Mouse (Mus musculus) MEL (cell line): ENCODE results near the gene Atxn7l3. TPM values are rescaled to one million over a fixed set of nuclear protein-coding genes. Genes with fewer than 3 reads are reported as not detected.
A peak's percentile ranks its signal among the peaks of the same experiment; 100 is the strongest.

ENCODE experiments used
- DNase-seq: peaks from one replicate; pipeline ENCODE4 v3.0.0; 2011; ENCODE audit warnings: low read depth, low spot score
- H3K27ac ChIP-seq: 2 replicates; pipeline ENCODE4 v1.5.1; 2012; ENCODE audit warnings: low read depth, mild to moderate bottlenecking, control low read depth, low read length, moderate library complexity; ENCODE audit not compliant: control insufficient read depth
- H3K27me3 ChIP-seq, 2 experiments: fragments of 150-350 bp in 1 of 2; sonication (generic) in 1 of 2; 2 replicates each; pipeline ENCODE4 v1.6.1; 2012; ENCODE audit warnings: low read length in 2 of 2, mild to moderate bottlenecking in 2 of 2, improper control_type of control experiment in 1 of 2, moderate library complexity in 1 of 2; ENCODE audit not compliant: insufficient read depth in 2 of 2, control insufficient read depth in 1 of 2
- H3K36me3 ChIP-seq, 2 experiments: 2 replicates each; pipeline ENCODE4 v1.6.1; 2012 to 2014; ENCODE audit warnings: low read length in 2 of 2, improper control_type of control experiment in 1 of 2, inconsistent platforms in 1 of 2, mild to moderate bottlenecking in 1 of 2; ENCODE audit not compliant: insufficient read depth in 2 of 2, control insufficient read depth in 1 of 2
- H3K4me1 ChIP-seq, 2 experiments: fragments of 150-350 bp in 1 of 2; sonication (generic) in 1 of 2; 2 replicates each; pipeline ENCODE4 v1.6.1; 2012; ENCODE audit warnings: low read length in 2 of 2, improper control_type of control experiment in 1 of 2, mild to moderate bottlenecking in 1 of 2; ENCODE audit not compliant: insufficient read depth in 2 of 2, control insufficient read depth in 1 of 2
- H3K4me3 ChIP-seq, 2 experiments: fragments of 150-350 bp in 1 of 2; sonication (generic) in 1 of 2; 2 replicates each; pipeline ENCODE4 v1.5.1; 2012; ENCODE audit warnings: low read depth in 2 of 2, low read length in 2 of 2, mild to moderate bottlenecking in 2 of 2, moderate library complexity in 2 of 2, control low read depth in 1 of 2, improper control_type of control experiment in 1 of 2; ENCODE audit not compliant: control insufficient read depth in 1 of 2, insufficient read depth in 1 of 2
- H3K79me2 ChIP-seq: 2 replicates; pipeline ENCODE4 v1.6.1; 2012; ENCODE audit warnings: mild to moderate bottlenecking, low read length, moderate library complexity; ENCODE audit not compliant: control insufficient read depth, poor library complexity, insufficient read depth
- H3K9ac ChIP-seq: 2 replicates; pipeline ENCODE4 v1.6.1; 2012; ENCODE audit warnings: low read depth, mild to moderate bottlenecking, control low read depth, low read length, moderate library complexity; ENCODE audit not compliant: control insufficient read depth, poor library complexity, severe bottlenecking
- H3K9me3 ChIP-seq: fragments of 150-350 bp; sonication (generic); replicated peaks from 2 replicates; pipeline ENCODE4 v1.6.1; 2012; ENCODE audit warnings: mild to moderate bottlenecking, low read length, improper control_type of control experiment, moderate library complexity; ENCODE audit not compliant: insufficient read depth
- CHD1 ChIP-seq: IDR thresholded peaks from 2 replicates; pipeline ENCODE4 v1.6.1; 2012; ENCODE audit warnings: low read depth, mild to moderate bottlenecking, inconsistent platforms, low read length, improper control_type of control experiment
- CHD2 ChIP-seq: IDR thresholded peaks from 2 replicates; pipeline ENCODE4 v1.6.1; 2011; ENCODE audit warnings: low read length, improper control_type of control experiment
- CTCF ChIP-seq, 3 experiments: IDR thresholded peaks in 2 of 3; conservative IDR thresholded peaks in 1 of 3; 2 replicates each; pipeline ENCODE4 v1.5.1; 2011 to 2012; ENCODE audit warnings: low read length in 3 of 3, low read depth in 2 of 3, mild to moderate bottlenecking in 2 of 3, improper control_type of control experiment in 1 of 3, inconsistent platforms in 1 of 3, mixed read lengths in 1 of 3, moderate library complexity in 1 of 3; ENCODE audit not compliant: control insufficient read depth in 1 of 3, insufficient read depth in 1 of 3, poor library complexity in 1 of 3, severe bottlenecking in 1 of 3
- ELF1 ChIP-seq: IDR thresholded peaks from 2 replicates; pipeline ENCODE4 v1.6.1; 2014; ENCODE audit warnings: low read depth, mild to moderate bottlenecking, inconsistent platforms, low read length, improper control_type of control experiment, moderate library complexity
- EP300 ChIP-seq, 2 experiments: IDR thresholded peaks; 2 replicates each; pipeline ENCODE4 v1.6.1; 2011; ENCODE audit warnings: improper control_type of control experiment in 2 of 2, low read length in 2 of 2, low read depth in 1 of 2, mild to moderate bottlenecking in 1 of 2
- ETS1 ChIP-seq: IDR thresholded peaks from 2 replicates; pipeline ENCODE4 v1.6.1; 2012; ENCODE audit warnings: low read depth, mild to moderate bottlenecking, inconsistent platforms, low read length, improper control_type of control experiment, moderate library complexity
- GATA1 ChIP-seq: IDR thresholded peaks from 2 replicates; pipeline ENCODE4 v1.6.1; 2011; ENCODE audit warnings: low read depth, low read length, improper control_type of control experiment
- JUND ChIP-seq: IDR thresholded peaks from 2 replicates; pipeline ENCODE4 v1.6.1; 2011; ENCODE audit warnings: low read depth, mild to moderate bottlenecking, improper control_type of control experiment, low read length
- MAX ChIP-seq: IDR thresholded peaks from 2 replicates; pipeline ENCODE4 v1.6.1; 2011; ENCODE audit warnings: low read length, improper control_type of control experiment
- MAZ ChIP-seq: IDR thresholded peaks from 2 replicates; pipeline ENCODE4 v1.6.1; 2012; ENCODE audit warnings: low read depth, mild to moderate bottlenecking, inconsistent platforms, low read length, improper control_type of control experiment
- MYC ChIP-seq: IDR thresholded peaks from 2 replicates; pipeline ENCODE4 v1.6.1; 2011; ENCODE audit warnings: low read depth, mild to moderate bottlenecking, low read length, improper control_type of control experiment, moderate library complexity
- NELFE ChIP-seq: IDR thresholded peaks from 2 replicates; pipeline ENCODE4 v1.6.1; 2011; ENCODE audit warnings: low read depth, low read length, improper control_type of control experiment
- POLR2AphosphoS2 ChIP-seq: IDR thresholded peaks from 2 replicates; pipeline ENCODE4 v1.6.1; 2011; ENCODE audit warnings: low read length, improper control_type of control experiment
- RCOR1 ChIP-seq: IDR thresholded peaks from 2 replicates; pipeline ENCODE4 v1.6.1; 2012; ENCODE audit warnings: low read depth, mild to moderate bottlenecking, inconsistent platforms, low read length, improper control_type of control experiment
- SIN3A ChIP-seq: IDR thresholded peaks from 2 replicates; pipeline ENCODE4 v1.6.1; 2012; ENCODE audit warnings: low read length, improper control_type of control experiment, inconsistent platforms
- SMC3 ChIP-seq: IDR thresholded peaks from 2 replicates; pipeline ENCODE4 v1.6.1; 2011; ENCODE audit warnings: low read depth, low read length, improper control_type of control experiment
- ZKSCAN1 ChIP-seq: IDR thresholded peaks from 2 replicates; pipeline ENCODE4 v1.6.1; 2012; ENCODE audit warnings: low read depth, mild to moderate bottlenecking, inconsistent platforms, low read length, improper control_type of control experiment, moderate library complexity
- polyA plus RNA-seq, 2 experiments: library from polyadenylated mRNA; stranded (reverse) in 1 of 2; unstranded in 1 of 2; fragments of >175 nt in 1 of 2; fragments of >200 nt in 1 of 2; gene quantifications; 2 replicates each; pipeline versions ENCODE4 v1.2.1 to v1.2.4; 2012; ENCODE audit warnings: low replicate concordance in 2 of 2, low read depth in 1 of 2; ENCODE audit not compliant: insufficient read length in 2 of 2, insufficient read depth in 1 of 2, missing spikeins in 1 of 2
- total RNA-seq: library from RNA; depleted of rRNA; stranded (reverse); fragments of 300-350 nt; gene quantifications from 2 replicates; pipeline ENCODE4 v1.2.3, GENCODE M21; 2012

Gene Atxn7l3
- total and polyA plus RNA-seq, 3 experiments = 39.4 to 53.0 (median 46.7) TPM

DNA sequence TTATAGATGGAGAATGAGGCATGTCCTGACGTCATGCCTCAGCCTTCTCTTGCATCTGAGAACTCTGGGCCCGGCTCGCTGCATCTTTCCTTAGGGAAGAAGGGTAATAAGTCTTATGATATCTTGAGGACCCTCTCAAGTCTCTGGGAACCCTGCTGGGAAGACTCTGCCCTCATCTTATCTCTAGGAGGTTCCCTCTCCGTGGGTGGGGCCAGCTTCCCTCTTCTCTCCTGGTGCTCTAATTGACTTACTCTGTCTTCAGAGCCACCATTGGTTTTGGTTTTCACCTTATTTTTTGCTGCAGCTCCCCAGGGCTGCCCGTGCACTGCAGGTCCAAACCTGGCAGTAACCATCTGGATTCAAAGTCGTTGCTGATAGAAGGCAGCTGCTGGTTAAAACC is 38.3 kb downstream of the Atxn7l3 start:
- H3K36me3 ChIP-seq = peaks cover 0 to 11% of the 10 kb centered on the region in 2 experiments; a peak in 3 of 4 replicates

DNA sequence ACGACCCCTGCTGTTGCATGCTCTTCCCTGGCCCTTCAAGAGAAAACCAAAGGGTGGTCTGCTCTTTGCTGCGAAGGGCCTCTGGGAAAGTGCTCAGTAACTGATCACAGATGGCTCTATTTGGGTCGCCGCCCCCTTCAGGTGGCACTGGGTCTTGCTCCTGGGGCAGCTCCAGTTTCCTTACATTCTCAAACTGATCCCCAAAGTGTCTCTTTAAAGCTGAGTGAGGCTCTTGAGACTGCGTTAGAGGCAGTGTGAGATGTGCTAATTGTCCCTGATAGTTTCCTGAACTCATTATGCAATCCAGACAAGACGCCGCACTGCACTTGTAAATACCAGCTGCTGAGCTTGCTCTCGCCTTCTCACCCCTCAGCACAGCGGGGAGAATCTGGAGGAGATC is 38.9 kb downstream of the Atxn7l3 start:
- Histone ChIP-seq H3K4me3 (no peak overlapping the region), H3K9ac (no peak overlapping the region), H3K79me2 (no peaks in the 10 kb centered on the region), H3K4me1 (peaks cover 8 to 14% of the 10 kb centered on the region in 2 experiments), H3K9me3 (no peaks in the 10 kb centered on the region), H3K27me3 (no peaks in the 10 kb centered on the region), H3K27ac (no peak overlapping the region), H3K36me3 (peaks cover 0 to 11% of the 10 kb centered on the region in 2 experiments; a peak in 3 of 4 replicates)
- peak; percentile 43 to 60 (median 51) for TF ChIP-seq CTCF (IDR thresholded peaks at IDR 0.05 in 2 of 3, conservative IDR thresholded peaks at IDR 0.05 in 1 of 3; ENCODE audit: control insufficient read depth in 1 of 3, insufficient read depth in 1 of 3, low read depth in 2 of 3, low read length in 3 of 3, poor library complexity in 1 of 3, severe bottlenecking in 1 of 3)
- no peak for TF ChIP-seq ETS1
- TF ChIP-seq SMC3 = peak; percentile 11; the same call in 1 of the 2 replicates
- 0 out of 2 replicates have a peak, but pooled peaks have one; percentile 11 for TF ChIP-seq MAX
- no peak for TF ChIP-seq EP300 (IDR thresholded peaks at IDR 0.05; ENCODE audit: low read depth in 1 of 2, low read length in 2 of 2)
- no peak for TF ChIP-seq CHD2
- no peak for TF ChIP-seq POLR2AphosphoS2
- no peak for TF ChIP-seq GATA1
- no peak for TF ChIP-seq JUND
- no peak for TF ChIP-seq NELFE
- peak; percentile 62 for DNase-seq

More for the DNA sequence above, 38.3 kb downstream of the Atxn7l3 start:
- Histone ChIP-seq H3K27me3 (no peaks in the 10 kb centered on the region), H3K79me2 (no peaks in the 10 kb centered on the region), H3K4me1 (peaks cover 8 to 14% of the 10 kb centered on the region in 2 experiments), H3K4me3 (no peak overlapping the region), H3K27ac (no peak overlapping the region; the same call in 1 of the 2 replicates), H3K9me3 (no peaks in the 10 kb centered on the region), H3K9ac (no peak overlapping the region)
- peak; percentile 66 for DNase-seq
- TF ChIP-seq GATA1 = peak; percentile 74
- TF ChIP-seq CHD1 = no peak
- peak; percentile 31; the same call in 1 of the 2 replicates for TF ChIP-seq RCOR1
- TF ChIP-seq ELF1 = no peak
- TF ChIP-seq SIN3A = no peak

DNA sequence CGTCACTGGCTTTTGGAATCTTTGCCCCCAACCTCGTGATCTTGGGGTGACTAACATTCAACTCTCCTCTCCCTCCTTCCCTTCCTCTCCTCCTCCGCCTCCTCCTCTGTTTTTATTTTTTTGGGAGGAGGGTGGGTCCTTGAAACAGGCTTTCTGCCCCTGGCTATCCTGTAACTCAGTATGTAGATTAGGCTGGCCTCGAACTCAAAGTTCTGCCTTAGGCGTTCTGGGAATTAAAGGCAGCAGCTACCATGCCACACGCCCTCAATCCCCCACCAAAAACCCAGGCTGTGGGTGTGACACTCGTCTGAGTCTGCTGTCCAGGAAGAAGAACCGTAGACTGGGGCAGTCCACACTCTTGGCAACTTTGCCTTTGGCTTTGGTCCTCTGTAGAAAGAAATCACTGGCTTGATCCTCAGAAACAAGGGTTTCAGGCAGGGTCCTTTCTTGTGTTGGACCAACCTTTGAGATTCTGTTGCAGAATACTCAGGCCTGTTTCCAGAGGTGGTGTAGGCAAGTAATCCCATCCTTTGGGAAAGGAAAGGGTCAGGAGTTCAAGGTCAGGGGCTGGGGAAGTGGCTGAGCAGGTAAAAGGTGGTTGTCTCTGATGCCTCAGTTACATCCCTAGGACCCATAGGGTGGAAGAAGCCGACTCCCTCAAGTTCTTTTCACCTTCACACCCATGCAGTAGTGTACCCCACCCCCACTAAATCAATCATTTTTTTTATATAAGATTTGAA is 46.9 kb downstream of the Atxn7l3 start:
- peaks cover 6 to 18% of the 10 kb centered on the region in 2 experiments for H3K36me3 ChIP-seq
- peak overlapping the region; percentile 83 for H3K9ac ChIP-seq
- H3K27ac ChIP-seq = peak overlapping the region; percentile 75
- DNase-seq = no peak
- peaks cover 11% of the 10 kb centered on the region for H3K79me2 ChIP-seq
- H3K4me1 ChIP-seq = peaks cover 0 to 21% of the 10 kb centered on the region in 2 experiments; a peak in 3 of 4 replicates
- H3K9me3 ChIP-seq = no peaks in the 10 kb centered on the region
- TF ChIP-seq SMC3 (no peak), MYC (peak; percentile 12; the same call in 1 of the 2 replicates), MAZ (no peak), ZKSCAN1 (no peak)
- H3K4me3 ChIP-seq = peak overlapping the region; percentile 83 to 85
- no peaks in the 10 kb centered on the region for H3K27me3 ChIP-seq
